Mouse (Mus musculus): ENCODE results near the gene Cxcl14. TPM values are rescaled to one million over a fixed set of nuclear protein-coding genes. Genes with fewer than 3 reads are reported as not detected.

The Cxcl14 gene
- polyA plus RNA-seq, 1 experiment from 2014 or later = 7.7 TPM

DNA sequence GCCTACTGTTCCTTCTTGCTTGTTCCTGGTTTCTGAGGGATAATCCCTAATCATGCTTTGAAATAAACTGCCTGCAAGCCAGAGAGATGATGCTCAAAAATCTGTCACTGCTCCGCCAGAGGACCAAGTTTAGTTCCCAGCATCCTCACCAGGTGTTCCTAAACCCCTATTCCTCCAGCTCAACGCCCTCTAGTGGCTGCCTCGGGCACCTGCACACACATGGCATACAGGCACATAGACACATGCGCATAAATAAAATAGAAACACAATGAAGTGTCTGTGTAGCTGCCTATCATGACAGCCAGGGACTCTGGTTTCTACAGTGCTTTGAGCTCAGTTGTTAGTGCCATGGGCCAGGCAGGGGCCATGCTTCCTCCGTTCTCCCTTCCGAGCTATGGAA is 6.4 kb downstream of the Cxcl14 start:
- TF ChIP-seq CTCF (IDR thresholded peaks at IDR 0.05) = no peak
- no peaks in the 10 kb centered on the region for H3K27me3 ChIP-seq
- ChIA-PET POLR2A (no interaction called here), CTCF (interaction anchor here (1.1 to 2.0 kb wide), 3 partner anchors 11 to 139 kb away, joined by 3 to 10 read pairs (median 8); no protein-coding TSS in a partner anchor)
- ATAC-seq (no peak), DNase-seq (ENCODE audit: low read depth, low spot score) (no peak)
- in situ Hi-C loops (cut with MboI; ENCODE audit: low pct_unique_long_range_greater_than_20kb) = no loop called here

DNA sequence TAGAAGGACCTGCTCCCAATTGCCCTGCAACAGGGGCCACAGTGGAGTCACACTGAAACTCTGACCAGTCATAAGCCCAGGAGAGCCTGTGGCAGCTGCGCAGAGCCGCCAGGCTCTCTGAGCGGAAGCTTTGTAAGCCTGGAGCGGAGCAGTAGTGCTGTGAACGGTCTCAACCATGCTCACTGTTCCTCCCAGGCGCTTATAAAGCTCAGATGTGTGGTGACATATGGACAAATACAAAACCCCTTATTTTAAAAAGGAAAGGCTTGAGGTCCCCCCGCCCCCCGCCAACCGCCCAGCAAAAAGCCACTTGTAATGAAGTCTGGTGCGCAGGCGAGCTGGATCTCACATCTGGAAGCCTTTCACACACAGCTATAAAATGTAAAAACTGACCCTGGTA is 7.1 kb downstream of the Cxcl14 start:
- CTCF ChIA-PET = interaction anchor here (1.0 to 2.0 kb wide), 3 partner anchors 10 to 139 kb away, joined by 3 to 10 read pairs (median 8); no protein-coding TSS in a partner anchor
- TF ChIP-seq CTCF (IDR thresholded peaks at IDR 0.05) = no peak
- POLR2A ChIA-PET = no interaction called here
- no peaks in the 10 kb centered on the region for H3K27me3 ChIP-seq
- in situ Hi-C loops (cut with MboI; ENCODE audit: low pct_unique_long_range_greater_than_20kb) = no loop called here
- ATAC-seq = no peak
- no peak for DNase-seq (ENCODE audit: low read depth, low spot score)

DNA sequence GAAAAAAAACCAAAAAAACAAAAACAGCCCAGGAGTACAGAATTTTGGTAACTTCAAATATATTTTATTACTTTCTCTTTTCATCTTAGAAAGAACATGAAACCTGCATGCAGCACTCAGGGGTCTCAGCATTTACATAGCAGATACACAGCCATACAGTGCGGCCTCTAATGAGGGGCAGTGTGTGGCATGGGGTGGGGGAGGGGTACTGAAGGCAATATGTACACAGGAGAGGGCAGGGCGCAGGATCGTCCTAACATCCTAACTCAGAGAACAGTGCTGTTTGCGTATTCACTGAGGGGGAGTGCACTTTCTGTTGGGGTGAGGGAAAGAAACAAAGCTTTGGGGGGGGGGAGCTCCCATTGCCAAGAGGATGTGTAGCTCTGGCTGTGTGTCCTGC is 7.8 kb downstream of the Cxcl14 start:
- ATAC-seq (no peak), DNase-seq (ENCODE audit: low read depth, low spot score) (no peak)
- ChIA-PET CTCF (interaction anchor here (0.7 to 1.9 kb wide), 3 partner anchors 9 to 133 kb away, joined by 3 to 10 read pairs (median 3); no protein-coding TSS in a partner anchor), POLR2A (no interaction called here)
- no peaks in the 10 kb centered on the region for H3K27me3 ChIP-seq
- in situ Hi-C loops (cut with MboI; ENCODE audit: low pct_unique_long_range_greater_than_20kb) = no loop called here
- TF ChIP-seq CTCF (IDR thresholded peaks at IDR 0.05) = no peak

DNA sequence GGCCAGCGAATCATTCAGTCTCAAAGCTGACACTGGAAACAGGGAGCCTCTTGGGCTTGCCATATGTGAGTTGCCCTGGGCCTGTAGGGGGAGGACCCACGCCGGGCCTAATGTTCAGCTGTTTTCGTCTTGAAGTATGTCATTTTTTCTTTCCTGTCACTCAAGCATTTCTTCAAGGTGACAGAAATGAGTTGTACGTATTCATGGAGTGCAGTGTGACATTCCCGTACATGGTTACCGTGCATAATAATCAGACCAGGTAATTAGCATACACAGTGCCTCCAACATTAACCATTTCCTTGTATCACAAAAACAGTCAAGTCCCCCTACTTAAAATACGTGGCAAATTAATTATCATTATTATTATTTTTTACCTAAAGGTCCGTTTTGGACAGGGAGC is 9.3 kb downstream of the Cxcl14 start:
- ATAC-seq (no peak), DNase-seq (ENCODE audit: low read depth, low spot score) (no peak)
- in situ Hi-C loops (cut with MboI; ENCODE audit: low pct_unique_long_range_greater_than_20kb) = no loop called here
- no peaks in the 10 kb centered on the region for H3K27me3 ChIP-seq
- POLR2A ChIA-PET = no interaction called here
- CTCF ChIA-PET = no interaction called here
- TF ChIP-seq CTCF (IDR thresholded peaks at IDR 0.05) = no peak

DNA sequence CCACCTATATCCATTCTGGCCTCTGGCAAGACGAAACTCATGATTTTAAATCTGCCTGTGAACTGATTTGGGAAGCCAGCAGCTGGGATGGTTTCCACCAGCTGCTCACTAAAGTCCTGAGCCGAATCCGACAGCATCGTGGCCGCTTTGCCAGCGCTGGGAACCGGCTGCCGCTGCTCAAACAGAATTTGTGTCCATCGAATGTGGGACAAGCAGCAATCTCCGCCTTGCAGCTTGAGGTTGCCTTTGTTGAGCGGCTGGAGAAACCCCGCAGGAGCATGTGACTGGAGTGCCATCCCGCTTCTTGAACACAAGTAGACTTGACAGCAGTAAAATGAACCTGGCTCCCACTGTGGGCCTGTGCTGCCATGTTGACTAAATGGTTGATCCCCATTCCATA is 13.0 kb downstream of the Cxcl14 start:
- ATAC-seq (no peak), DNase-seq (ENCODE audit: low read depth, low spot score) (no peak)
- in situ Hi-C loops (cut with MboI; ENCODE audit: low pct_unique_long_range_greater_than_20kb) = loop anchor here (5.0 kb wide), 1 partner anchor 144 kb away; the partner anchor contains the start of gene Gm3045
- TF ChIP-seq CTCF (IDR thresholded peaks at IDR 0.05) = no peak
- POLR2A ChIA-PET = no interaction called here
- CTCF ChIA-PET = no interaction called here
- no peaks in the 10 kb centered on the region for H3K27me3 ChIP-seq

DNA sequence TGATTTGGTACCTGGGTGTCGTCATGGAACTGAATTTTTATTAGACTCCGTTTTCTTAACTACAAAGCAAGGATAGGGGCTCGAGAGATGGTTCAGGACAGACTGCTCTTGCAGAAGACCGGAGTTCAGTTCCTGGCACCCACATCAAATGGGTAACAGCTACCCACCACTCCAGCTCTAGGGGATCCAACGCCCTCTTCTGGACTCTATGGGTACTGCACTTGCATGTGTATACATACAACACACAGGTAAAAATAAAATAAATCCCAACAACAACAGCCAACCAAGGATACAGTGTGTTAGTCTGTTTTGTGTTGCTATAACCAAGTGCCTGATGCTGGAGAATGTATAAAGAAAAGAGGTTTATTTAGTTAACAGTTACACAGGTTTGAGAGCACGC is 16.0 kb downstream of the Cxcl14 start:
- ATAC-seq (no peak), DNase-seq (ENCODE audit: low read depth, low spot score) (no peak)
- TF ChIP-seq CTCF (IDR thresholded peaks at IDR 0.05) = peak; percentile 52
- in situ Hi-C loops (cut with MboI; ENCODE audit: low pct_unique_long_range_greater_than_20kb) = loop anchor here (5.0 kb wide), 1 partner anchor 147 kb away; the partner anchor contains the start of gene Gm3045
- no peaks in the 10 kb centered on the region for H3K27me3 ChIP-seq
- ChIA-PET POLR2A (no interaction called here), CTCF (interaction anchor here (0.8 to 4.2 kb wide), 13 partner anchors 11 to 193 kb away, joined by 3 to 27 read pairs (median 6); partner anchors contain the start of gene Gm3045)

DNA sequence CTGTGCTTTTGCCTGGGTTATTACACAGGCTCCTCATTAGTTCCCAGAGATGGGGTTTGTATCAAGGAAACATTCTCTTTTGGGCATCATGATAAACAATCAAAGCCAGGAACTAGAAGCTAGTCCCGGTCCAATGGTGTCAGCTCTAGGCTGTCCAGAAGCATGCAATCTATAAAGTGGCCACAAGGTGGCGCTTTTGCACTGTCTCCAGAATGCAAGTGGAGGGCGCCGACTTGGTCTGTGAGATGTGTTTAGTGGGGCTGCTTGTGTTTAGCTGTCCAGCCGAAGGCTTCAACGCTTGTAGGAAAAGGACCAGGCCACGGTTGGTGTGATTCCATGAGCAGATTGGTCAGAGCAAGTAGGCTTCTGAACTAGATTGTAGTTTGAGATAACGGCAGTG is 16.9 kb downstream of the Cxcl14 start:
- TF ChIP-seq CTCF (IDR thresholded peaks at IDR 0.05) = peak; percentile 95
- ChIA-PET CTCF (interaction anchor here (0.8 to 4.2 kb wide), 20 partner anchors 10 to 194 kb away, joined by 3 to 27 read pairs (median 4); partner anchors contain the start of gene Gm3045), POLR2A (no interaction called here)
- in situ Hi-C loops (cut with MboI; ENCODE audit: low pct_unique_long_range_greater_than_20kb) = no loop called here
- DNase-seq (ENCODE audit: low read depth, low spot score) = no peak
- no peaks in the 10 kb centered on the region for H3K27me3 ChIP-seq
- peak; percentile 76 for ATAC-seq

DNA sequence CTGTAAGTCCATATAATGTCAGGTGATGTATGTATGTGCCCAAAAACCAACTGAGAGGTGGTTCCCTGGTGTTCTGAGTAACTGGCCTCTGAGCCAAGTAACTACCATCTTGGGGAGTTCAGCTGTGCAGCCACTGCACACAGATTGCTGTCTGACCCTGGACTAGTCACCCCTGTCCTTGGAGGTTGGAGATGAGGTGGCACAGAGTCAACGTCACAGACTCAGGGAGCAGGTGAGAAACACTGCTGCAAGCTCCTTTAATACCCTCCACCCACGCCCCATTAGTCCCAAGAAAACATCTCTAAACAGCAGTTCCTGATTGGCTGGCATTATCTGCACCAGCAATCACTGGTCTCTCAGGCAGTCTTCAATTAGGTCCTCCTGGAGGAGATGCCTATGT is 21.2 kb downstream of the Cxcl14 start:
- no peak for TF ChIP-seq CTCF (IDR thresholded peaks at IDR 0.05)
- ChIA-PET POLR2A (no interaction called here), CTCF (interaction anchor here (0.9 kb wide), 1 partner anchor 78 kb away, joined by 3 read pairs; no protein-coding TSS in a partner anchor)
- in situ Hi-C loops (cut with MboI; ENCODE audit: low pct_unique_long_range_greater_than_20kb) = no loop called here
- no peaks in the 10 kb centered on the region for H3K27me3 ChIP-seq
- ATAC-seq = no peak
- DNase-seq (ENCODE audit: low read depth, low spot score) = no peak

DNA sequence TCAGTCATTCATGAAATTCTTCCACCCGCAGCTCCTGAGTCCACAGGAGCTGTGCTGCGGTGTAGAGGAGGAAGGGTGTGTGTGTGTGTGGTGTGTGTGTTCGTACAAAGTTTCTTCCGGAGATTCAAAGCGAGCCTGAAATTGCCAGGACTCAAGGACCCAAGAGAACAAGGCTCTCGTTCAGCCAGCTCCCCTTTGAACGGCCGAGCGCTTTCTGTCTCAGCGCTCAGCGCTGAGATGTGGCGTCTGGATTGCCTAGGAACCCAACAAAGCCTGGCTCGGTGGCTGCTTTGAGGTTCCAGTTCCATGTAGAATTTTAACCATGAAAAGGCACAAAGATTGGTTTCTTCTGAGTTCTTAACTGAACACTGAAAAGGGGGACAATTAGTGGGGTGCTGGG is 26.2 kb downstream of the Cxcl14 start:
- ATAC-seq (no peak), DNase-seq (ENCODE audit: low read depth, low spot score) (no peak)
- in situ Hi-C loops (cut with MboI; ENCODE audit: low pct_unique_long_range_greater_than_20kb) = no loop called here
- no peak for TF ChIP-seq CTCF (IDR thresholded peaks at IDR 0.05)
- CTCF ChIA-PET = interaction anchor here (0.7 to 1.6 kb wide), 2 partner anchors 9 to 377 kb away, joined by 3 to 6 read pairs; no protein-coding TSS in a partner anchor
- H3K27me3 ChIP-seq = no peaks in the 10 kb centered on the region
- POLR2A ChIA-PET = no interaction called here

DNA sequence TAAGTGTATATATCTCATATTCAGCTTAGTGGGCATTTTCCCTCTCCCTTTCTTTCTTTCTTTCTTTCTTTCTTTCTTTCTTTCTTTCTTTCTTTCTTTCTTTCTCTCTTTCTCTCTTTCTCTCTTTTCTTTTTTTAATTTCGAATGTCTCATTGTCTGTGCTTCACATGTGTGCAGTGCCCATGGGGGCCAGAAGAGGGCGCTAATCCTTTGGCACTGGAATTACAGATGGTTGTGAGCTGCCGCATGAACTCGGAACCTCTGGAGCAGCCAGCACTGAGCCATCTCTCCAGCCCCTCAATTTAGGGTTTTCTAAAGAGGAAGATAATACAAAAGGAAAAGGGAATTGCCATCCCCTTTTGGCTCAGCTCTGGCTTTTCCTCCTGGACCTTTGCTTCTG is 29.0 kb downstream of the Cxcl14 start:
- CTCF ChIA-PET = interaction anchor here (0.9 to 3.2 kb wide), 2 partner anchors 70 to 100 kb away, joined by 3 to 31 read pairs; no protein-coding TSS in a partner anchor
- ATAC-seq = no peak
- DNase-seq (ENCODE audit: low read depth, low spot score) = no peak
- TF ChIP-seq CTCF (IDR thresholded peaks at IDR 0.05) = peak; percentile 37
- no peaks in the 10 kb centered on the region for H3K27me3 ChIP-seq
- POLR2A ChIA-PET = no interaction called here
- in situ Hi-C loops (cut with MboI; ENCODE audit: low pct_unique_long_range_greater_than_20kb) = no loop called here

DNA sequence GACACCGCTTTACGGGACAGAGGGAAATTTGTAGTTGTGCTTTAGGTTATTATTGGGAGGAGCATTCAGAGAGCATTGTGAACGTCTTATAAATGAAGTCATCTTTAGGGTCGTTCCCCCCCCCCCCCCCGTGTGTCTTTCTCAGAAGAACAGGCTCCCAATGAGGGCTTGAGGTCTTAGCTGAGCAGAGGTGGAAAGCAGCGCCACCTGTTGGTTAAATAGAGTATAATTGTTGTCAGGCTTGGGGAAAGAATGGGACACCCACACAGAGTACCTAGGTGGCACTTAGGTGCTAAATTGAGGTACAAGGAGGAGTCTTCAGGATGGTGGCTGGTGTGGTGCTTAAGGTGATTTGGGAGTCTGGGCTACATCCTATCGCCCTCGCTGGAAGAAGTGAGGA is 29.9 kb downstream of the Cxcl14 start:
- TF ChIP-seq CTCF (IDR thresholded peaks at IDR 0.05) = peak; percentile 70
- DNase-seq (ENCODE audit: low read depth, low spot score) (no peak), ATAC-seq (no peak)
- in situ Hi-C loops (cut with MboI; ENCODE audit: low pct_unique_long_range_greater_than_20kb) = no loop called here
- ChIA-PET CTCF (interaction anchor here (1.0 to 3.2 kb wide), 8 partner anchors 13 to 162 kb away, joined by 3 to 31 read pairs (median 4); no protein-coding TSS in a partner anchor), POLR2A (interaction anchor here (0.7 kb wide), 1 partner anchor 70 kb away, joined by 5 read pairs; no protein-coding TSS in a partner anchor)
- no peaks in the 10 kb centered on the region for H3K27me3 ChIP-seq
